Mouse (Mus musculus): ENCODE results near the gene Gen1. TPM values are rescaled to one million over a fixed set of nuclear protein-coding genes. Genes with fewer than 3 reads are reported as not detected.

Gene Gen1
- 5.2 and 11.5 TPM in 2 replicates for polyA plus RNA-seq (2012)

DNA sequence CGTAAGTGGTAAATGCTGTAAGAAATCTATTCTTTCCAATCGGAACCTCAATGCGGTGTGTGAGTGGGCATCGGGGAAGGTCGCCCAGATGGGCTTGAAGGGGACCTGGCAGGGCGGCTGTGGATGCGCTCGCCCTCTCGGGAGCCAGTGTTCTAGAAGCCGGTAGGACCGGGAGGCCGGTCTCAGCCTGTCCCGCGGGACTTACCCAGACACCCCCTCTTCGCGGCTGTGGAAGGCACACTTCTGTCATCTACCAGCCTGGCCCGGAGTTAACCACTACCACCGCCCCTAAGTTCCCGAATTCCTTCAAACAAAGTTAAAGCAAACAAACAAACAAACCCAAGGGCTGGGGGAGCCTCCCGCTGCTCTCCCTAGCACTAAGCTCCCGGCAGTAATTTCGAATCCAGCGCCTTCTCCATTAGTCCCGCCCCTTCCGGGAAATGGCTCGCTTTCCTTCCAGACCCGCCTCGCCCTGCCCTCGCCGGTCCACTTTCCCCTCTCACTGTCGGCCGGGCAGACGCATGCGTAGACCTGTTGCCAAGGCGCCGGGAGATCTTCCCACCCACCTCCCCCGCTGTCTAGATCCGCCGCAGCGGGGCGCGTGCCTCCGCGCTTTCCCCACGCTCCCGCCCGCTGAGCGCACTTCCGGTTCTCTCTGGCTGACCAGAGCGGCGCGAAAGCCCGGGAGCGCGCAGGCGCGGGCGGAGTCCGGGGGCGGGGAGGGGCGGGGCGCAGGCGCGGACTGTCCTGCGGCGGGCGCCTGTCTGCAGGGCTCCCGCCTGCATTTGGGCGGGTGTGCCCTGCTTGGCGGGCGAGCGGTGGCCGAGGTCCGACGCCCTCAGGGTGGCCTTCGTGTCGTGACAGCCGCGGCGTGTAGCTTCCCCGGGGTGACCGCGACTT is at the start of gene Gen1, which contains the start of gene Smc6:
Gen1 (minus strand) TSS at position 420 of the 900 bp plus-strand sequence.
Smc6 (plus strand) TSS at position 505 of the 900 bp plus-strand sequence.
- TF ChIP-seq GATA1 (IDR thresholded peaks at IDR 0.05; ENCODE audit: low read length): no peak

GRCm38 (mm10) chr12:11313840-11314239 is 48.2 kb upstream of the Gen1 start:
- no peak for TF ChIP-seq GATA1 (IDR thresholded peaks at IDR 0.05; ENCODE audit: low read length)

DNA sequence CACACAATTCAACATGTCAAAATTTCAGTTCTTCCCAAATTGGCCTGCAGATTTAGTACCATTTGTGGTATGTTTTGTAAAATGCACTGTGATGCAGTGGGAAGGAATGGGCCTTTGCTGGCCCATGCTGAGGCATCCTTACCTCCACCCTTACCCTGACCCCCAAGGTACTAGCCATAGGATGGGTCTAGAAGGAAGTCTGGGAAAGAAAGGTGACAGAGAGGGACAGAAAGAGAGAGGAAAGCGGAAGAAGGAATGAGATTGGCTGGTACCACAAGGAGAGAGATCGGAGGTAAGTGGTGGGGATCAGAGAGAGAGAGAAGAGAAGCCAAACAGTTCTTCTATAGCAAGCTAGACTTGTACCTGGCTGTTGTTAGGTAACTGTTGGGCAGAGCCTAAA is 45.5 kb upstream of the Gen1 start:
- TF ChIP-seq GATA1 (IDR thresholded peaks at IDR 0.05; ENCODE audit: low read length): no peak

GRCm38 (mm10) chr12:11306753-11307645 is 41.4 kb upstream of the Gen1 start:
- no peak for TF ChIP-seq GATA1 (IDR thresholded peaks at IDR 0.05; ENCODE audit: low read length)

DNA sequence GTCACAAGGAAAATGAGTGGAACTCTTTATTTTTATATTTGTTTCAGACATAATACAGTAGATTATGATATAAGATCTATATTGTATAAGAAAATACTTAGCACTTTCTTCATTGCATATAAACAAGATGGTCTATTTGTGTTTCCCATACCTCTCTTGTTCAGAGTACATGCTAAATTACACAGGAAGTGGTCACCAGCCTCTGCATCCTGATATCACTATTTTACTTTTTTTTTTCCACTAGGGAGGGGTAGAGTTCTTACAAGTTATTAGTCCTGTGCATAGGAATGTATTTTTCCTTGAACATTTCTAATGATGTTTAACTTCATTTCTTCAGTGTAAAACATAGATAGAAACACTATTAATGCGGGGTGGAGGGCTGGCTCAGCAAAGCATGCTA is 35.3 kb upstream of the Gen1 start:
- no peak for TF ChIP-seq GATA1 (IDR thresholded peaks at IDR 0.05; ENCODE audit: low read length)

DNA sequence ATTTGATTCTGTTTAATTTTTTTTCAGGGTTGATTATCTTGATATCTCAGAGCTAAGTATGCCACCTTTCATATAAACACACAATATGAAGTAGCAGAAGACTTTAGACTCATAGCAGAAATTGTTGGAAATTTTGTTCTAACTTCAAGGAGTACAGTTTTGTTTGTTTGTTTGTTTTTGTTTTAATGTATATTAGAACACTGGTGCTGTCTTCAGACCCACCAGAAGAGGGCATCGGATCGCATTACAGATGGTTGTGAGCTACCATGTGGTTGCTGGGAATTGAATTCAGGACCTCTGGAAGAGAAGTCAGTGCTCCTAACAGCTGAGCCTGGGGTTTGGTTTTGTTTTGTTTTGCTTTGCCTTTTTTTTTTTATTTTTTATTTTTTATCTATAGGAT is 20.8 kb upstream of the Gen1 start:
- no peak for TF ChIP-seq GATA1 (IDR thresholded peaks at IDR 0.05; ENCODE audit: low read length)

- no peak for TF ChIP-seq GATA1 (IDR thresholded peaks at IDR 0.05; ENCODE audit: low read length)
These were observed 16.0 kb upstream of the Gen1 start for GRCm38 (mm10) chr12:11281584-11281983.

DNA sequence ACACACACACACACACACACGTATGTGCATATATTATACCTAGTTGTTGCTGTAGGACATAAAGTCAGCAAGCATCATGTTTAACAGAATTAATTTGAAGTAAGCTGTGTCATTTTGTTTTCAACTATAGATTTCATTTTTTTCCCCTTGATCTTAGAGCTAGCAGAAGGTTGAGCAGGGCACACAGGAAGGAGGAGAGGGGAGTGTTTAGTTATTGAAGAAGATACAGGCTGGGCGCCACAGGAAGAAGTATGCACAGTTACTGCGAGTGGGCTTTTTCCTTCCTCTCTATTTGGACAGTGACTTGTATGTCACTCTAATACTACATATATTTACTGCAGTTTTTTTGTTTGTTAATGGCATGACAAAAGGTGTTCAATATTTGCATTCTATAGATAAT is 14.3 kb upstream of the Gen1 start:
- TF ChIP-seq GATA1 (IDR thresholded peaks at IDR 0.05; ENCODE audit: low read length): no peak

DNA sequence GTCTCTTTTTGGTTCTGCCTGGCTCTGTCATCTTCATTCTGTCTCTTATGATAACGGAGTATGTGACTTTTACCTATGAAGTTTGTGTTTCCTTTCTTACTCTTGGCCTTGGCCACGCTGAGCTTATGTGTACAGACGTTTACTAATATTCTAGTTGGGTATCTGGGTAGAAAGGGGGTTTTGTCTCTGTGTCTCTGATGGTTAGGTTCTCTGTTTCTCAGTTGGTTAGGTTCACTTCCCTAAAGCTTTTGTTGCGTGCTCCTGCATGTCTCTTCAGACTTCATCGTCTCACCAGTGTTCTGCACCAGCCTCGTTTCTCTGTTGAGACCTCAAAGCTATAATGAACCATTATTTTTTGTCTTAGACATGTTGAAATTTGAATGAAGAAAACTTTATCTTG is 11.6 kb upstream of the Gen1 start:
- no peak for TF ChIP-seq GATA1 (IDR thresholded peaks at IDR 0.05; ENCODE audit: low read length)

DNA sequence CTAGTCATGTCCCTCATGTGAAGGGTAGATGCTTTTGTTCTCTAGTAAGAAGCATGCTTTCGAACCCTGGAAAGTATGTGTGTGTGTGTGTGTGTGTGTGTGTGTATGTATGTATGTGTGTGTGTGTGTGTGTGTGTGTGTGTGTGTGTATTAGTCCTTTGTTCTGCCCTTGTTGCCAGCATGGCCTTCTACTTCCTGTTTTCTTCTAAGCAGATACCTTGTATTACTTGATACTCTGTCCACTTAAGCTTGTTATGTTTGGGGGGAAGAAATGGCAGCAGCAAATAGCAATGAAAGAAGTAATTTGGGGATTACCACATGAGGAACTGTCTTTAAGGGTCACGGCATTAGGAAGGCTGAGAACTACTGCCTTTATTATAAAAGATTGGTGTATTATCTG is 11.0 kb upstream of the Gen1 start:
- no peak for TF ChIP-seq GATA1 (IDR thresholded peaks at IDR 0.05; ENCODE audit: low read length)

- no peak for TF ChIP-seq GATA1 (IDR thresholded peaks at IDR 0.05; ENCODE audit: low read length)
These were observed 7.6 kb upstream of the Gen1 start for GRCm38 (mm10) chr12:11273185-11273584.

- no peak for TF ChIP-seq GATA1 (IDR thresholded peaks at IDR 0.05; ENCODE audit: low read length)
These were observed 7.0 kb upstream of the Gen1 start for GRCm38 (mm10) chr12:11272568-11272967.

DNA sequence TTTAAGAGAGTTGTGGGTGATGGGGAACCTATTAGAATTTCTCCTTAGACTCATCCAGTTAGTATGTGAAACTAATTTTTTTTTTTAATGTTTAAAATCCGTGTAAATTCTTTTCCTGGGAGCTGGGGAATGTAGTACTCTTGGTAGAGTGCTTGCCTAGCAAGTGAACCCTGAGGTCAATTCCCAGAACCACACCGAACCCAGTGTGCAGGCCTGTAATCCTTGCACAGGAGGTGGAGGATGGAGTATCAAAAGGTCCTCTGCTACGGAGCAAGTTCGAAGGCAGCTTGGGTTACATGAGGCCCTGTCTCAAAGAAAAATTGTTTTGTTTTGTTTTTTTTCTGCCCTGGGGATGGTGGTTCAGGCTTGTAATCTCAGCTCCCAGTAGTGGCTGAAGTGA is 1.4 kb upstream of the Gen1 start:
- no peak for TF ChIP-seq GATA1 (IDR thresholded peaks at IDR 0.05; ENCODE audit: low read length)

GRCm38 (mm10) chr12:11266282-11266985 is 833 bp upstream of the Gen1 start:
- no peak for TF ChIP-seq GATA1 (IDR thresholded peaks at IDR 0.05; ENCODE audit: low read length)

DNA sequence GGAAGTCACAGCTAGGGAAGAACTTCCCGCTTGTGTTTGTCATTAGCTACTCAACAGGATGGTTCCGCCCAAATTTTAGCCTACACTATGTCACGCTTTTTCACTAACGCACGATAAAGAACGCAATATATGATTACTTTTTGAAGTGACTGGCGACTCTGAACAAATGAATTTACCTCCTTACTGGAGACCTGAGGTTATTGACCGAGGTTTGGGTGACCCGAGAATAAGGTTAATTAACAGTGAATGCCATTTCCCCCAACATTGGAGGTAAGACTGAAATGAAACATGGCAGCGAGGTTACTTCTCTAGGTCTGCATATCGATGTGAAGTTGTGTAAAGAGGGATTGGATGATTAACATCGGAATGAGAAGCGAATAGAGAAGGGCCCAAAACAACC is 706 bp downstream of the Gen1 start:
- TF ChIP-seq GATA1 (IDR thresholded peaks at IDR 0.05; ENCODE audit: low read length): no peak

DNA sequence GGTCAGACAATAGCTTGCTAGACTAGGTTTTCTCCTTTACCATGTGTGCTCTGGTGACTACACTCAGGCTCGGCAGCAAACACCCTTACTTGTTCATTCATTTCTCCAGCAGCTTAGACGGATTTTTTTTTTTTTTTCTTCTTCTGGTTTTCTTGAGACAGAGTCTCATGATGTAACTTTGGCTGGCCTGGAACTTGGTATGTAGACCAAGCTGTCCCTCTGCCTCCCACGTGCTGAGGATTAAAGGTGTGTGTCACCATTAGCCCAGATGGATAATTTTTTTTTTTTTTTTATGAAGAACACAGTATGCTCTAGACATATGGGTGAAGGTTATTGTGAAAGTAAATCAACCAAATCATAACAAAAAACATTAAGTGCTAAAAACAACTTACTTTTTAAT is 15.3 kb downstream of the Gen1 start:
- no peak for TF ChIP-seq GATA1 (IDR thresholded peaks at IDR 0.05; ENCODE audit: low read length)

Measured in G1E-ER4 (cell line).